Mouse (Mus musculus) common myeloid progenitor, adult 5-6 weeks (primary cell): ENCODE measurements around the gene Ppp1r1a. TPM values are rescaled to one million over a fixed set of nuclear protein-coding genes. Genes with fewer than 3 reads are reported as not detected.

Source experiments
- ATAC-seq: replicated peaks from 2 replicates; pipeline ENCODE4 v1.8.0; 2016; ENCODE audit warnings: low read depth, mild to moderate bottlenecking, moderate TSS enrichment, inconsistent platforms; ENCODE audit not compliant: poor library complexity, severe bottlenecking
- total RNA-seq: library from RNA; stranded (forward); fragments of 200-1000, 187-1606 nt; gene quantifications from 2 replicates; pipeline ENCODE4 v1.2.3, GENCODE M21; 2017

Gene Ppp1r1a
- total RNA-seq, 1 experiment from 2014 or later, result not detected

- ATAC-seq, result no peak
Measured at GRCm38 (mm10) chr15:103518600-103519385, 19.0 kb downstream of the Ppp1r1a start.

GRCm38 (mm10) chr15:103514914-103515313, 22.9 kb downstream of the Ppp1r1a start:
- no peak for ATAC-seq

- peak; percentile 92 for ATAC-seq
Measured at GRCm38 (mm10) chr15:103514119-103514518, 23.7 kb downstream of the Ppp1r1a start.

GRCm38 (mm10) chr15:103513621-103514031, 24.2 kb downstream of the Ppp1r1a start:
- no peak for ATAC-seq

- ATAC-seq, result no peak
Measured at GRCm38 (mm10) chr15:103511652-103512051, 26.2 kb downstream of the Ppp1r1a start.

GRCm38 (mm10) chr15:103509317-103509716, 28.5 kb downstream of the Ppp1r1a start:
- ATAC-seq, result no peak

GRCm38 (mm10) chr15:103503660-103504059, 34.1 kb downstream of the Ppp1r1a start:
- no peak for ATAC-seq

- no peak for ATAC-seq
Measured at GRCm38 (mm10) chr15:103503251-103503600, 34.6 kb downstream of the Ppp1r1a start.

GRCm38 (mm10) chr15:103502435-103503250, 35.2 kb downstream of the Ppp1r1a start, which contains the start of gene Pde1b:
Pde1b (plus strand) TSS chr15:103503034.
- ATAC-seq, result peak; percentile 80

GRCm38 (mm10) chr15:103501186-103501585, 36.6 kb downstream of the Ppp1r1a start:
- ATAC-seq, result no peak

GRCm38 (mm10) chr15:103500723-103501122, 37.1 kb downstream of the Ppp1r1a start:
- no peak for ATAC-seq

- ATAC-seq, result no peak
Measured at GRCm38 (mm10) chr15:103498157-103498556, 39.6 kb downstream of the Ppp1r1a start.

GRCm38 (mm10) chr15:103496204-103497140, 41.3 kb downstream of the Ppp1r1a start:
- no peak for ATAC-seq

GRCm38 (mm10) chr15:103488336-103488735, 49.5 kb downstream of the Ppp1r1a start:
- no peak for ATAC-seq

- no peak for ATAC-seq
Measured at GRCm38 (mm10) chr15:103486658-103487057, 51.1 kb downstream of the Ppp1r1a start.

GRCm38 (mm10) chr15:103485106-103485505, 52.7 kb downstream of the Ppp1r1a start:
- no peak for ATAC-seq

- no peak for ATAC-seq
Measured at GRCm38 (mm10) chr15:103484490-103484889, 53.3 kb downstream of the Ppp1r1a start.

GRCm38 (mm10) chr15:103482488-103482887, 55.3 kb downstream of the Ppp1r1a start:
- ATAC-seq, result no peak; the same call in 1 of the 2 replicates
